Mouse (Mus musculus) forebrain, postnatal 0 days (tissue): ENCODE results near the gene Dclk3. TPM values are rescaled to one million over a fixed set of nuclear protein-coding genes. Genes with fewer than 3 reads are reported as not detected.
A peak's percentile ranks its signal among the peaks of the same experiment; 100 is the strongest.

Source experiments
- ATAC-seq: fragments of 200-750 bp; cut with Nextera tagmentation; 2 replicates; pipeline ENCODE4 v1.8.0; 2017; ENCODE audit warnings: mild to moderate bottlenecking, moderate library complexity
- DNase-seq: peaks from one replicate; pipeline ENCODE4 v3.0.0-alpha.2; 2015
- H3K27ac ChIP-seq: fragments of 300-500 bp; sonication (generic); 2 replicates; pipeline ENCODE4 v1.5.1; 2014; ENCODE audit warnings: low read depth, mild to moderate bottlenecking, antibody characterized with exemption, low read length, moderate library complexity, mixed read lengths
- H3K27me3 ChIP-seq: fragments of 300-500 bp; sonication (generic); 2 replicates; pipeline ENCODE4 v1.6.1; 2014; ENCODE audit warnings: mild to moderate bottlenecking, low read length, mixed read lengths; ENCODE audit not compliant: insufficient read depth
- H3K36me3 ChIP-seq: fragments of 300-500 bp; sonication (generic); 2 replicates; pipeline ENCODE4 v1.6.1; 2014; ENCODE audit warnings: mild to moderate bottlenecking, moderate library complexity; ENCODE audit not compliant: insufficient read depth
- H3K4me1 ChIP-seq: fragments of 300-500 bp; sonication (generic); 2 replicates; pipeline ENCODE4 v1.6.1; 2014; ENCODE audit warnings: antibody characterized with exemption; ENCODE audit not compliant: insufficient read depth
- H3K4me2 ChIP-seq: fragments of 300-500 bp; sonication (generic); 2 replicates; pipeline ENCODE4 v1.6.1; 2014; ENCODE audit warnings: low read depth, mild to moderate bottlenecking, moderate library complexity
- H3K4me3 ChIP-seq: fragments of 300-500 bp; sonication (generic); 2 replicates; pipeline ENCODE4 v1.5.1; 2014; ENCODE audit warnings: low read depth, low read length, mixed read lengths
- H3K9ac ChIP-seq: fragments of 300-500 bp; sonication (generic); 2 replicates; pipeline ENCODE4 v1.6.1; 2014; ENCODE audit warnings: mild to moderate bottlenecking
- H3K9me3 ChIP-seq: fragments of 300-500 bp; sonication (generic); 2 replicates; pipeline ENCODE4 v1.6.1; 2016; ENCODE audit warnings: low read length
- CTCF ChIP-seq: sonication (generic); IDR thresholded peaks from 2 replicates; pipeline ENCODE4 v1.5.1; 2016; ENCODE audit warnings: antibody characterized with exemption, control low read depth, low read depth
- WGBS: fragments of 180-500 bp; shearing (Covaris S2); extraction: QIAGEN DNeasy Blood & Tissue Kit; methylation state at CpG from one replicate; pipeline ENCODE4 v1.1.7; 2014; 5-methylcytosine and 5-hydroxymethylcytosine counted together
- polyA plus RNA-seq: library from polyadenylated mRNA; unstranded; fragments of >200 nt; fragmentation: Nextera tagmentation; extraction: Ambion mirVana; gene quantifications from 2 replicates; pipeline ENCODE4 v1.2.1, GENCODE M21; 2015
- total RNA-seq: library from RNA; depleted of rRNA; stranded (reverse); fragments of >200 nt; gene quantifications from 2 replicates; pipeline ENCODE4 v1.2.3, GENCODE M21; 2014

Dclk3 gene
- total and polyA plus RNA-seq, 2 experiments from 2014 or later = 11.6 to 20.8 TPM

GRCm38 (mm10) chr9:111439836-111440201 lies 938 bp downstream of the Dclk3 start:
- Histone ChIP-seq H3K36me3 (no peaks in the 10 kb centered on the region), H3K4me1 (no peaks in the 10 kb centered on the region), H3K9me3 (no peaks in the 10 kb centered on the region), H3K9ac (peak overlapping the region; percentile 58), H3K4me3 (peak overlapping the region; percentile 48), H3K27ac (0 out of 2 replicates have a peak overlapping the region, but pooled peaks have one; percentile 64), H3K27me3 (peaks cover 11% of the 10 kb centered on the region; the same call in 1 of the 2 replicates), H3K4me2 (peak overlapping the region; percentile 63)
- no peak for TF ChIP-seq CTCF
- DNase-seq (no peak), ATAC-seq (peak; percentile 32; the same call in 1 of the 2 replicates)
- 61% methylated on average over 8 of the region's 8 CpGs for WGBS

- H3K4me2 ChIP-seq = peak overlapping the region; percentile 63
- no peak for TF ChIP-seq CTCF
- DNase-seq (no peak), ATAC-seq (no peak)
- H3K4me3 ChIP-seq = 0 out of 2 replicates have a peak overlapping the region, but pooled peaks have one; percentile 48
- no peaks in the 10 kb centered on the region for H3K9me3 ChIP-seq
- H3K4me1 ChIP-seq = no peaks in the 10 kb centered on the region
- no peak overlapping the region for H3K9ac ChIP-seq
- peaks cover 11% of the 10 kb centered on the region; the same call in 1 of the 2 replicates for H3K27me3 ChIP-seq
- H3K27ac ChIP-seq = no peak overlapping the region
- WGBS = 83% methylated on average over 6 of the region's 6 CpGs
- no peaks in the 10 kb centered on the region for H3K36me3 ChIP-seq
Observed at GRCm38 (mm10) chr9:111440446-111440845, 1.6 kb downstream of the Dclk3 start.

- H3K9ac ChIP-seq = no peak overlapping the region
- WGBS = 88% methylated on average over 2 of the region's 2 CpGs
- no peak overlapping the region for H3K27ac ChIP-seq
- H3K4me2 ChIP-seq = 0 out of 2 replicates have a peak overlapping the region, but pooled peaks have one; percentile 13
- TF ChIP-seq CTCF = no peak
- no peaks in the 10 kb centered on the region for H3K9me3 ChIP-seq
- H3K27me3 ChIP-seq = peaks cover 11% of the 10 kb centered on the region; the same call in 1 of the 2 replicates
- no peaks in the 10 kb centered on the region for H3K36me3 ChIP-seq
- no peaks in the 10 kb centered on the region for H3K4me1 ChIP-seq
- ATAC-seq (no peak), DNase-seq (no peak)
- H3K4me3 ChIP-seq = no peak overlapping the region
Observed at GRCm38 (mm10) chr9:111441151-111441550, 2.3 kb downstream of the Dclk3 start.

- 81% methylated on average over 2 of the region's 2 CpGs for WGBS
- DNase-seq = no peak
Observed at GRCm38 (mm10) chr9:111446204-111446603, 7.3 kb downstream of the Dclk3 start.

GRCm38 (mm10) chr9:111448976-111449375 lies 10.1 kb downstream of the Dclk3 start:
- H3K27me3 ChIP-seq = no peaks in the 10 kb centered on the region
- no peak for TF ChIP-seq CTCF
- 81% methylated on average over 2 of the region's 2 CpGs for WGBS
- H3K4me3 ChIP-seq = no peak overlapping the region
- H3K27ac ChIP-seq = no peak overlapping the region
- no peak overlapping the region for H3K9ac ChIP-seq
- no peaks in the 10 kb centered on the region for H3K36me3 ChIP-seq
- H3K4me1 ChIP-seq = no peaks in the 10 kb centered on the region
- no peaks in the 10 kb centered on the region for H3K9me3 ChIP-seq
- ATAC-seq = no peak
- no peak for DNase-seq
- H3K4me2 ChIP-seq = no peak overlapping the region

More at GRCm38 (mm10) chr9:111446204-111446603, 7.3 kb downstream of the Dclk3 start:
- Histone ChIP-seq H3K36me3 (no peaks in the 10 kb centered on the region), H3K9ac (no peak overlapping the region), H3K27me3 (no peaks in the 10 kb centered on the region), H3K9me3 (no peaks in the 10 kb centered on the region), H3K4me2 (no peak overlapping the region), H3K27ac (no peak overlapping the region), H3K4me3 (no peak overlapping the region), H3K4me1 (no peaks in the 10 kb centered on the region)
- no peak for TF ChIP-seq CTCF
- ATAC-seq = no peak

- H3K27me3 ChIP-seq = no peaks in the 10 kb centered on the region
- no peak overlapping the region for H3K4me2 ChIP-seq
- H3K9ac ChIP-seq = no peak overlapping the region
- TF ChIP-seq CTCF = no peak
- WGBS = 89% methylated on average over 5 of the region's 5 CpGs
- H3K4me3 ChIP-seq = no peak overlapping the region
- H3K9me3 ChIP-seq = no peaks in the 10 kb centered on the region
- H3K36me3 ChIP-seq = no peaks in the 10 kb centered on the region
- H3K4me1 ChIP-seq = no peaks in the 10 kb centered on the region
- ATAC-seq (no peak), DNase-seq (no peak)
- H3K27ac ChIP-seq = no peak overlapping the region
Observed at GRCm38 (mm10) chr9:111449880-111450279, 11.0 kb downstream of the Dclk3 start.

GRCm38 (mm10) chr9:111450853-111451404 lies 12.0 kb downstream of the Dclk3 start:
- no peaks in the 10 kb centered on the region for H3K9me3 ChIP-seq
- no peaks in the 10 kb centered on the region for H3K27me3 ChIP-seq
- H3K4me1 ChIP-seq = no peaks in the 10 kb centered on the region
- ATAC-seq = no peak
- WGBS = 84% methylated on average over 12 of the region's 12 CpGs
- H3K4me3 ChIP-seq = no peak overlapping the region
- no peak for TF ChIP-seq CTCF
- no peaks in the 10 kb centered on the region for H3K36me3 ChIP-seq
- H3K9ac ChIP-seq = no peak overlapping the region
- DNase-seq = no peak
- H3K27ac ChIP-seq = no peak overlapping the region
- H3K4me2 ChIP-seq = no peak overlapping the region
